Mouse (Mus musculus): ENCODE measurements around the gene Xlr5a.

DNA sequence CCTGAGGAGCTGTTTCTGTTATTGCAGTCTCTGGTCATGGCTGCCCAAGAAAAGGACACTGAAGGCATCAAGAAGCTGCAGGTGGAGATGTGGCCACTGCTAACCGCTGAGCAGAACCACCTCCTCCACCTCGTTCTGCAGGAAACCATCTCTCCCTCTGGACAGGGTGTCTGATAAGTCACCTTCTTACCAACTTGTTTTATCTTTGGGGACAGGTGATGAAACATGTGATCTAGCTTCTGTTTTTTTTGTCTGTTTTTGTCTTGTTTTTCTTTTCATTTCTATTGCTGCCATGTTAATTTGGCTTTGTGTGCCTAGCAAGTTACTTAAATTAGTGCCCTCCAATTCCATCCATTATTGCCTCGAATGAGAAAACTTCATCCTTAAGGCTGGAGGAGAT is 63.5 kb downstream of the Xlr5a start:
- TF ChIP-seq POLR2A (IDR thresholded peaks at IDR 0.05; ENCODE audit: insufficient read depth, low read depth, low read length), result no peak
- TF ChIP-seq CTCF (IDR thresholded peaks at IDR 0.05; ENCODE audit: insufficient read depth, low read depth, low read length), result no peak

Data from olfactory bulb, adult 2 months (tissue).